Mouse (Mus musculus) hindbrain, embryonic 12.5 days (tissue): Measurements from ENCODE around the gene Stoml2. TPM values are rescaled to one million over a fixed set of nuclear protein-coding genes. Genes with fewer than 3 reads are reported as not detected.
"Not testable (repeated sequence)": the region's sequence is repeated elsewhere in the genome, so short reads cannot be mapped to it uniquely, and the experiment has no call there.

Source experiments
- ATAC-seq: fragments of 200-750 bp; cut with Nextera tagmentation; 2 replicates; pipeline ENCODE4 v1.8.0; 2017; ENCODE audit warnings: moderate TSS enrichment; ENCODE audit not compliant: low FRiP score
- H3K27ac ChIP-seq: fragments of 300-500 bp; sonication (generic); 2 replicates; pipeline ENCODE4 v1.5.1; 2016; ENCODE audit warnings: mild to moderate bottlenecking
- H3K27me3 ChIP-seq: fragments of 300-500 bp; sonication (generic); 2 replicates; pipeline ENCODE4 v1.6.1; 2016; ENCODE audit warnings: mild to moderate bottlenecking
- H3K36me3 ChIP-seq: fragments of 300-500 bp; sonication (generic); 2 replicates; pipeline ENCODE4 v1.6.1; 2016; ENCODE audit warnings: mild to moderate bottlenecking
- H3K4me1 ChIP-seq: fragments of 300-500 bp; sonication (generic); 2 replicates; pipeline ENCODE4 v1.6.1; 2016
- H3K4me2 ChIP-seq: fragments of 300-500 bp; sonication (generic); replicated peaks from 2 replicates; pipeline ENCODE4 v1.6.1; 2016; ENCODE audit warnings: mild to moderate bottlenecking
- H3K4me3 ChIP-seq: fragments of 300-500 bp; sonication (generic); 2 replicates; pipeline ENCODE4 v1.5.1; 2016; ENCODE audit warnings: mild to moderate bottlenecking
- H3K9ac ChIP-seq: fragments of 300-500 bp; sonication (generic); 2 replicates; pipeline ENCODE4 v1.6.1; 2016; ENCODE audit warnings: mild to moderate bottlenecking, moderate library complexity
- H3K9me3 ChIP-seq: fragments of 300-500 bp; sonication (generic); replicated peaks from 2 replicates; pipeline ENCODE4 v1.6.1; 2016; ENCODE audit warnings: mild to moderate bottlenecking
- WGBS: fragments of 180-500 bp; shearing (Covaris S2); methylation state at CpG from one replicate; pipeline ENCODE4 v1.1.7; 2016; 5-methylcytosine and 5-hydroxymethylcytosine counted together
- polyA plus RNA-seq: library from polyadenylated mRNA; unstranded; fragments of >200 nt; fragmentation: Nextera tagmentation; extraction: Ambion mirVana; gene quantifications from 2 replicates; pipeline ENCODE4 v1.2.1, GENCODE M21; 2016

Stoml2 gene
- polyA plus RNA-seq, 1 experiment from 2014 or later = 249 TPM

- WGBS = 94% methylated on average over 4 of the region's 4 CpGs
- no peak overlapping the region for H3K27ac ChIP-seq
- H3K36me3 ChIP-seq = peaks cover 63% of the 10 kb centered on the region
- H3K4me3 ChIP-seq = no peak overlapping the region
- no peaks in the 10 kb centered on the region for H3K4me1 ChIP-seq
- no peak overlapping the region for H3K9ac ChIP-seq
- ATAC-seq = no peak
- H3K27me3 ChIP-seq = no peaks in the 10 kb centered on the region
- H3K4me2 ChIP-seq = no peak overlapping the region
- H3K9me3 ChIP-seq = no peaks in the 10 kb centered on the region
Observed at GRCm38 (mm10) chr4:43018156-43018555, 13.4 kb downstream of the Stoml2 start.

- Histone ChIP-seq H3K9me3 (no peaks in the 10 kb centered on the region), H3K4me1 (peaks cover 13% of the 10 kb centered on the region), H3K27ac (no peak overlapping the region), H3K9ac (no peak overlapping the region), H3K27me3 (no peaks in the 10 kb centered on the region), H3K4me2 (no peak overlapping the region), H3K36me3 (peaks cover 3% of the 10 kb centered on the region; the same call in 1 of the 2 replicates), H3K4me3 (no peak overlapping the region)
- no peak for ATAC-seq
- WGBS = 98% methylated on average over 1 of the region's 1 CpGs
Observed at GRCm38 (mm10) chr4:43012091-43012490, 19.4 kb downstream of the Stoml2 start.

GRCm38 (mm10) chr4:43010161-43011038 lies 21.1 kb downstream of the Stoml2 start, which contains the start of gene Fancg:
Fancg (minus strand) TSS chr4:43010506.
- H3K27me3 ChIP-seq = no peaks in the 10 kb centered on the region
- peak within 1 kb of the TSS; percentile 70 for H3K9ac ChIP-seq
- WGBS = under 1% methylated on average over 37 of the region's 37 CpGs

GRCm38 (mm10) chr4:43005765-43006164 lies 25.7 kb downstream of the Stoml2 start:
- Histone ChIP-seq H3K27ac (no peak overlapping the region), H3K9ac (no peak overlapping the region), H3K36me3 (0 out of 2 replicates have a peak, but pooled peaks cover 4% of the 10 kb centered on the region), H3K9me3 (no peaks in the 10 kb centered on the region), H3K4me3 (no peak overlapping the region), H3K4me1 (peaks cover 13% of the 10 kb centered on the region), H3K4me2 (no peak overlapping the region), H3K27me3 (no peaks in the 10 kb centered on the region)
- ATAC-seq = no peak
- WGBS = 57% methylated on average over 2 of the region's 2 CpGs

More at GRCm38 (mm10) chr4:43010161-43011038, 21.1 kb downstream of the Stoml2 start, which contains the start of gene Fancg:
- H3K9me3 ChIP-seq = no peaks in the 10 kb centered on the region
- peak; percentile 92 for ATAC-seq
- peaks cover 13% of the 10 kb centered on the region for H3K4me1 ChIP-seq
- peak within 1 kb of the TSS; percentile 75 for H3K4me3 ChIP-seq
- no peak within 1 kb of the TSS for H3K27ac ChIP-seq
- peak within 1 kb of the TSS; percentile 80 for H3K4me2 ChIP-seq
- no peaks in the 10 kb centered on the region for H3K36me3 ChIP-seq

GRCm38 (mm10) chr4:43004951-43005350 lies 26.6 kb downstream of the Stoml2 start:
- Histone ChIP-seq H3K4me2 (no peak overlapping the region), H3K9ac (no peak overlapping the region), H3K27me3 (no peaks in the 10 kb centered on the region), H3K9me3 (no peaks in the 10 kb centered on the region), H3K4me3 (no peak overlapping the region), H3K27ac (no peak overlapping the region), H3K36me3 (0 out of 2 replicates have a peak, but pooled peaks cover 4% of the 10 kb centered on the region), H3K4me1 (peaks cover 11% of the 10 kb centered on the region)
- 97% methylated on average over 3 of the region's 3 CpGs for WGBS
- ATAC-seq = no peak

- no peak for ATAC-seq
- Histone ChIP-seq H3K27me3 (no peaks in the 10 kb centered on the region), H3K9ac (no peak overlapping the region), H3K4me3 (no peak overlapping the region), H3K36me3 (0 out of 2 replicates have a peak, but pooled peaks cover 4% of the 10 kb centered on the region), H3K4me1 (peaks cover 12% of the 10 kb centered on the region), H3K27ac (no peak overlapping the region), H3K9me3 (no peaks in the 10 kb centered on the region), H3K4me2 (no peak overlapping the region)
- WGBS = 79% methylated on average over 12 of the region's 12 CpGs
Observed at GRCm38 (mm10) chr4:43002756-43003439, 28.6 kb downstream of the Stoml2 start.

- WGBS = 96% methylated on average over 2 of the region's 2 CpGs
Observed at GRCm38 (mm10) chr4:43001272-43001671, 30.2 kb downstream of the Stoml2 start.

GRCm38 (mm10) chr4:43000141-43000986 lies 31.1 kb downstream of the Stoml2 start, which contains the start of gene Vcp:
Vcp (minus strand) TSS chr4:43000507.
- Histone ChIP-seq H3K4me2 (peak within 1 kb of the TSS; percentile 83), H3K9ac (peak within 1 kb of the TSS; percentile 90), H3K27ac (peak within 1 kb of the TSS; percentile 98), H3K36me3 (peaks cover 11% of the 10 kb centered on the region), H3K4me1 (peaks cover 17% of the 10 kb centered on the region), H3K4me3 (peak within 1 kb of the TSS; percentile 80)
- H3K27me3 ChIP-seq, H3K9me3 ChIP-seq: not testable (repeated sequence)
- 1% methylated on average over 54 of the region's 56 CpGs for WGBS
- ATAC-seq = peak; percentile 99

More at GRCm38 (mm10) chr4:43001272-43001671, 30.2 kb downstream of the Stoml2 start:
- Histone ChIP-seq H3K36me3 (0 out of 2 replicates have a peak, but pooled peaks cover 4% of the 10 kb centered on the region), H3K4me1 (peaks cover 17% of the 10 kb centered on the region), H3K4me2 (no peak overlapping the region), H3K9ac (no peak overlapping the region), H3K9me3 (no peaks in the 10 kb centered on the region), H3K4me3 (no peak overlapping the region), H3K27ac (0 out of 2 replicates have a peak overlapping the region, but pooled peaks have one; percentile 30), H3K27me3 (no peaks in the 10 kb centered on the region)
- ATAC-seq = no peak

- Histone ChIP-seq H3K36me3 (peaks cover 15% of the 10 kb centered on the region), H3K4me1 (peaks cover 17% of the 10 kb centered on the region), H3K4me2 (peak overlapping the region; percentile 83), H3K4me3 (peak overlapping the region; percentile 80), H3K9ac (peak overlapping the region; percentile 90), H3K27ac (peak overlapping the region; percentile 98), H3K27me3 (no peaks in the 10 kb centered on the region), H3K9me3 (no peaks in the 10 kb centered on the region)
- under 1% methylated on average over 51 of the region's 51 CpGs for WGBS
- ATAC-seq = peak; percentile 89
Observed at GRCm38 (mm10) chr4:42999451-43000140, 31.9 kb downstream of the Stoml2 start.

- Histone ChIP-seq H3K4me2 (peak overlapping the region; percentile 83), H3K27ac (no peak overlapping the region), H3K4me1 (peaks cover 17% of the 10 kb centered on the region), H3K4me3 (peak overlapping the region; percentile 80), H3K27me3 (no peaks in the 10 kb centered on the region), H3K9ac (peak overlapping the region; percentile 29; the same call in 1 of the 2 replicates), H3K36me3 (peaks cover 31% of the 10 kb centered on the region), H3K9me3 (no peaks in the 10 kb centered on the region)
- WGBS = 76% methylated on average over 2 of the region's 2 CpGs
- no peak for ATAC-seq
Observed at GRCm38 (mm10) chr4:42998022-42998421, 33.5 kb downstream of the Stoml2 start.

- Histone ChIP-seq H3K9me3 (no peaks in the 10 kb centered on the region), H3K4me1 (no peaks in the 10 kb centered on the region), H3K4me2 (no peak overlapping the region), H3K9ac (no peak overlapping the region), H3K4me3 (no peak overlapping the region), H3K36me3 (peaks cover 97% of the 10 kb centered on the region), H3K27ac (no peak overlapping the region), H3K27me3 (no peaks in the 10 kb centered on the region)
- 79% methylated on average over 1 of the region's 1 CpGs for WGBS
- ATAC-seq = no peak
Observed at GRCm38 (mm10) chr4:42988296-42988695, 43.2 kb downstream of the Stoml2 start.
